Mouse (Mus musculus) monocyte, adult 2 months (primary cell): ENCODE data around the gene Klhdc9.
A peak's percentile ranks its signal among the peaks of the same experiment; 100 is the strongest.

Experiments
- DNase-seq, 2 experiments: peaks; one replicate each; pipeline ENCODE4 v3.0.0; 2022; ENCODE audit warnings: low spot score in 2 of 2, low read depth in 1 of 2

Gene Klhdc9

DNA sequence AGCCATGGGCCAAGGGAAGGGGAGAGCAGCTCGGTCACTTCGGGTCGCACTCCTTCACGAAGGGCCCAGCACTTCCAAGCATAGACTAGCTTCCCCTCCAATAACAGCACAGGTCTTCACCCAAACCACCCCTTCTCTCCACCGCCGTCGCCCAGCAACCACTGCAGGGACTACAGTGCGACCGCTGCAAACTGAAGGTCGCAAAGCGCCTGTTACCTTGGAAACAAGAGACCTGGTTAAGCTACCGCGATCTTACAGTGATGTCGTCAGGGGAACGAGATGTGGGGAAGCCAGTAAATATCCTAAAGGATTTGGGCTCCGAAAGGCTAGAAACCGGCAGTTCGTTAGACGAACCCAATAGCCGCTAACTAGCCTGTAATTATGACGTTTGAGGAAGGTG lies at the start of gene Klhdc9:
Klhdc9 (minus strand) TSS at position 143 of the 400 bp plus-strand sequence.
- peak; percentile 65 to 68 for DNase-seq

DNA sequence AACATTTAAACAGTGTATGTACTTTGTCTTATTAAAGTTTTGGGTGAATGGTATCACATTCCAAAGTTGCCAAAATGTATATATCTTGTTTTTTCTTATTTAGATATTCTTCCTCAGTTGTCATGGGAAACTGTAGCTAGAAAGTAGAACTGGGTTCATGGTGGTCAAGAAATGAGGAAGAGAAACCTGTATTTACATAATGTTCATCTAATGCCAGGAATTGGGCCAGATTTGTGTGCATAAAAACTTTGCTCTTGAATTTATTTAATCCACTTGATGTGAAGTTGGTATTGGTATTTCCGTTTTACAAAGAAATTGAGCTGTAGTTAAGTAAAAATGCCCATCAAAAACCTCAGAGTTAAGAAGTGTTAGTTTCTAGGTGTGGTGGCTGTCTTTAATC lies 49.6 kb upstream of the Klhdc9 start:
- no peak for DNase-seq

DNA sequence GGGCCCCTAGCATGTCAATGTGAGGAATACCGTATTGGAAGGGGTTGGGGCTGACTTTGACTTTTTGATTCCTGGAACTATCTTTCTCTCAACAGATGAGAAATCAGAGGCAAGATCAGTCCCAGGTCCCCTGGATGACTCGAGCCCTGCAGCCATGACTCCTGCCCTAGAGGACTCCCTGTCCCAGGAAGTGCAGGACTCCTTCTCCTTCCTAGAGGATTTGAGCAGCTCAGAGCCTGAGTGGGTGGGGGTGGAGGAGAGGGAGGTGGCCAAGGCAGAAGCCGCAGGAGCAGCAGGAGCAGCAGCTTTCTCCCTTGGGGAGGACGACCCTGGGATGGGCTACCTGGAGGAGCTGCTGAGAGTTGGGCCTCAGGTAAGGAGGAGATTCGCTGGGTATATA lies 46.7 kb upstream of the Klhdc9 start:
- no peak for DNase-seq

DNA sequence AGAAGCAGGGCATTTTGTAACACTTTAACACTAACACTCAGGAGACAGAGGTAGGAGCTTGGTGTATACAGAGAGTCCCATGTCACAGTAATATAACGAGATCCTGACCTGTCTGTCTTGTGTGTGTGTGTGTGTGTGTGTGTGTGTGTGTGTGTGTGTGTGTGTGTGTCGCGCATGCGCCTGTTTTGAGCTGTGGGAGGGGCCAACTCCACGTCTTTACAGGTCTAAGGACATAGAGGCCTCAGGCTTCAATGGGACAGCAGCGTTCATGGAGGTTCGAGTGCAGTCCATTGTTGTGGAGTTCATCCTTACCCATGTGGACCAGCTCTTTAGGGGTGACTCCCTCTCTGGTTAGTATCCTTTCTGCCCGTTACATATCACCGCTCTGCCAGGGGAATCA lies 42.4 kb upstream of the Klhdc9 start:
- DNase-seq: no peak

DNA sequence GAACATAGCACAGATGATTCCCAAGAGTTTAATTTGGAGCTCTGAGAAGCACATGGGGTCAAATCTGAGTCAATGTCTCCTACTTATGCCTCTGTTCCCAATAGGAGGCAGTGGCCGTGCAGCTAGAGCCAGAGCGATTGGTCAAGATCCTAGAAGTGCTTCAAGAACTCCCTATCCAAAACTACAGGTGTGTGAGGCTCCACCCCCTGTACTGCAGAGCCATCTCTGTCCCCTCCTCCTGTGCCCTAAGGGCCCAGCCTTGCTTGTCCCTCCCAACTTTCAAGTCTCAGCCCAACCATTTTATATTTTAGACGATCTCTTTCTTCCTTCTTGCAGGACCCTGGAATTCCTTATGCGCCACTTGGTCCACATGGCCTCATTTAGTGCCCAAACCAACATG lies 41.2 kb upstream of the Klhdc9 start:
- no peak for DNase-seq

DNA sequence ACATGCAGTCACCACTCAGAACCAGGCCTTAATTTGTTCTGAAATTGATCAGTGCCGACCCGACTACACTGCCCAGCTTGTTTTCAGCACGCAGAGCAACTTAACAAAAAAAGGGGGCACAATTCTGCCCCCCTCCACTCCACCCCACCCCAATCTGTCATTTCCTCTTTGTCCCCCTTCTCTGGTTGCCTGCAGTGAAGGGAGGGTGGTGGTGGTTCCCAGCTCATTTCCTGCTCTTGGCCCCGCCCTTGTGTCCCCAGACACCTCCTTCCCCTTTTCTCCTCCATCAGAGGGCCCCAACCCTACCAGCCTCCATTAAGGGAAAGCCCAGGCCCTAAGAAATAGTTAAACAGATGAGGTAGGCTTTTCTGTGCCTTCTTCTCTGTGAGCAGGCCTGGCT lies 29.5 kb upstream of the Klhdc9 start:
- peak in 1 of 2 experiments; percentile 76 for DNase-seq

DNA sequence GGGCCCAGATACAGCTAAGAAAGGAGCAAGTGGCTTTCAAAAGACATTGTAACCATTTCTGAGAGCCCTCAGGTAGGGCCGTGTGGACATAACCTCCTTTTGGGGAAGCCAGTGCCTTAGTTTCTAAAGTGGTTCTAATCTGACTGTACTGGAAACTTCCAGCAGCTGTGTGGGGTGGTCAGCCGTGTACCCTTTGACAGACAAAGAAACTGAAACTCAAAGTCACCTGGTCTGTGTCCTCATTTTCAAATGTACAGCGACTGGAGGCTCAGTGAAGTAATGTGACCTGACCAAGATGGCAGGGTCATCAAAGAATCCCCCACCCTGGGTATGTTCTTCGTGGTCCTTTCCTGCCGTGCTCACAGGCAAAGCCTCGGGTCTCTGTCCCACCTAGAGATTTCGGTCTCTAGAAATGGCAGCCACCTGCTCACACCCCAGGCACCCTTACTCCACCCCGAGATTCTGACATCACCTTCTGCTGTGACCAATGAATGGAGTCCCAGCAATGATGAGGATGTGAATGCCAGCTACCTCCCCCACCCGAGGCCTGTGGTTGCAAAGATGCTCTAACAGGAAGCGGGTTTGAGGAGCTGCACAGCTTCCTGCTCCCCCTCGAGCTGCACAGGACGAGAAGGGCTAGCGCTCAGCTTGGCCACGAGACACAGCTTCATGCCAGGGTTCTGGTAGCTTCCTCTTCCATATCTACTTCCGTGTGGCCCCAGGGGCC lies 27.9 kb upstream of the Klhdc9 start, which contains the start of gene Arhgap30:
Arhgap30 (plus strand) TSS at position 579 of the 727 bp plus-strand sequence.
- peak; percentile 88 to 91 for DNase-seq

DNA sequence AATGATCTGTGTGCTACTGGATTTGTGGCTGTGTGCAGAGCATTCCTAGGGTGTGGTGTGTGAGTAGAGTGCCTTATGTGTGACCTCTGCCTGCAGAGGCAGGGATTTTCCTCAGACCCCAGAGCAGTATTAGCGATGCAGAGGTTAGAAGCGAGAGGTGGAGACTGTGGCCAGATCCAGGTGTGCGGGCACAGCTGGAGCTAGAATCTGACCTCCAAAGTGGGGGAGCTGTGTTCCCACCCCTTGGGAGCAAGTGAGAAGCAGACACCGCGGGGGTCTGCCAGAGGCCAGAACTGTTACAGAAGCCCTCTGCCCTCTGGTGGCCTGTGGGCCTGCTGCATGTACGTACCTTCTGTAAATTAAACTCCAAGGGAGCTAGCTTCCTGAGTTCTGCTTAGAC lies 26.5 kb upstream of the Klhdc9 start:
- no peak for DNase-seq

DNA sequence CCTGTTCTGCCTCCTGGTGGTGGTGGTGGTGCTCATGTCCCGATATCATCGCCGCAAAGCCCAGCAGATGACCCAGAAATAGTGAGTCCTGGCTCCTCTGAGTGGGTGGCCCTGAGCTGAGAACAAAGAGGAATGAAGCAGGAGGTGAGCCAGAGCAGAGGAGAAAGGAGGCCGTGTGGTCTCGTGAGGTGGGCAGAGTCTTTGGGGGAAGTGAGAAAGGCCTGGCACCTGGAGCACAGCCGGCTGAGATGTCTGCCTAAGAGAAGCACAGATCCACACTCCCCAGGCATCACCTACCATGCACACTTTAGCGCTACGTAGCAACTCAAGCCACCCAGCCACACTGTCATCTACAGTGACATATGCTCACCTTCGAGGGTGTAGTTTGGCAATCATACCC lies 24.6 kb upstream of the Klhdc9 start:
- DNase-seq: no peak

DNA sequence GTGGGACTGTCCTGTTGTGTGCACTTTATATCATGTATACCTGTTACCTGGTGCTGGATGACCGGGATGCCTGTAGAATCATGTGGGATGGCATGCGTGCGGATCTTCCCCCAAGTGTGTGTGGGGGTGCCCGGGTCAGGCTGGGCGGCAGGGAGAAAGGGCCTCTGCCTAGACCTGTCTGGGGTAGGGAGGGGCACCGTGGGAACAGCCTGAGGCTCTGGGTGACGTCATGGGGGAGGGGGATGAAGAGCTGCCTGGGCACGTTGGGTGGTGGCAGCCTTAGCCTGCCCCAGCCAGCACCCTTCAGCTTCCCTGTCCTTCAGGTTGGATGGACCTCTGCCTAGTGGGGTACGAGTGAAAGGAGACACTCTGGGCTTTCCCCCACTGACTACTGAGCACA lies 23.8 kb upstream of the Klhdc9 start:
- no peak for DNase-seq

DNA sequence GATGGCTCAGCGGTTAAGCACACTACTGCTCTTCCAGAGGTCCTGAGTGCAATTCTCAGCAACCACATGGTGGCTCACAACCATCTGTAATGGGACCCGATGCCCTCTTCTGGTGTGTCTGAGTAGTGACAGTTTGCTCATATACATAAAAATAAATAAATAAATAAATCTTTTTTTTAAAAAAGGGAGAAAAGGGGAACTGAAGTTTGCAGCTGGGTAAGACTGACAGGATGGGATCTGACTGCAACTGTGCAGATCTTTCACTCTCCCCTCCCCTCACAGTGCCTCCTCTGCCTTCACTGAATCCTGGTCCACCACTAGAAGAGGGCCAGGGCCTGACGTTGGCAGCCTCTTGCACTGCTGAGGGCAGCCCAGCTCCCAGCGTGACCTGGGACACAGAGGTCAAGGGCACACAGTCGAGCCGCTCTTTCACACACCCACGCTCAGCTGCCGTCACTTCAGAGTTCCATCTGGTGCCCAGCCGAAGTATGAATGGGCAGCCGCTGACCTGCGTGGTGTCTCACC lies 21.6 kb upstream of the Klhdc9 start:
- no peak for DNase-seq

DNA sequence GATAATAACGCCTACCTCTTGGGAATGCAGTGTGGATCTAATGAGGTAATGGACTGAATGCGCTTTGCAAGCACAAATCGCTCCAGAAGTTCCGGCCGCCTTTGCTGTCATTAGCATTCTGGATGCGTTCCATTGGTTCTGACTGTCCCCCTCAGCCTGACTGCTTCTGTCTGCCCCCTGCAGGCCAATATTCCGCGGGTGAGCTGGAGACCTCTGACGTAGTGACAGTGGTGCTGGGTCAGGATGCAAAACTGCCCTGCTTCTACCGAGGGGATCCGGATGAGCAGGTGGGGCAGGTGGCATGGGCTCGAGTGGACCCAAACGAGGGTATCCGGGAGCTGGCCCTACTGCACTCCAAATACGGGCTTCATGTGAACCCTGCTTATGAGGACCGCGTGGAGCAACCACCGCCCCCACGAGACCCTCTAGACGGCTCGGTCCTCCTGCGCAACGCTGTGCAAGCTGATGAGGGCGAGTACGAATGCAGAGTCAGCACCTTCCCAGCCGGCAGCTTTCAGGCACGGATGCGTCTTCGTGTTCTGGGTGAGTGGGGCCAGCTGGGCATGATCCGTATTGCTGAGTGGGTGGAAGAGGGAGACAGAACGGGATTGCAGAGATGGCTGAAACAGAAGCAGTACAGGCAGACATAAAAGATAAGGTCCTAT lies 19.5 kb upstream of the Klhdc9 start:
- peak in 1 of 2 experiments; percentile 70 for DNase-seq

DNA sequence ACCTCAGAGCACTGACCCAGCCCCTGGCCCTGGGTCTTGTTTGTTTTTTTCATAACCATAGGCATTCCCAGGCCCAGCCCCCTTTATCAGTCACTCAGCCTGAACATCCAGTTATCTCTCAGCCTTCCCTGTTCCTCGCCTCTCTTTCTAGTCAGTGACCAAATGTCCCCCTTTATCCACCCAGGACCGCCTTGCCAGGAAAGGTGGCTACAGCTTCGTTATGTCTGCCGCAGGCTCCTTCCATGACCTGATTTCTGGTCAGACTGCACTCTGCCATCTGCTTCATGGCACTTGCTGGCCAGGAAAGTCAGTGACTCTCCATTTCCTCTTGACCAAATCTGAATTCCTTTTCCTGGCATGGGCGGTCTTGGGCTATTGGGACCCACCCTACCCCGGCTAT lies 17.7 kb upstream of the Klhdc9 start:
- no peak for DNase-seq

DNA sequence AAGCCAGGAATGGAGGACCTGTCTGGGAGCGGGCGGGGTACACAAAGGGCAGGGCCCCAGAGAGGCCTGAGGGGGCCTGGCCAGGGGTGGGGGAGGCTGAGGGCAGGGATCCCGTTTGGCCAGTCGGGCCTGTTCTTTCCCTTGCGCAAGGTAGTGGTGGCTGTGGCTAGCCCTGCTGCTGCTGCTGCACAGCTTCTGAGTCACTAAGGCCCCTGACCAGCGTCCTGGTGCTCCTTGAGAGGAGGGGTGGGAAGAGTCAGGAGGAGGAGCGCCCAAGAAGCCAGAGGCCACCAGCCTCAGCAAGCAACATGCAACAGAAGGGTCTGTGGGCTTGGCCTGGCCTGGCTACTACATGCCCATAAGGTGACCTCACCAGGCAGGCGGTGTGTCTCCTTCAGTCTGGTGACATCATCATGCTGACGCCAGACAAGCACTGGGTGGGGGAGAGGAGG lies 15.1 kb upstream of the Klhdc9 start:
- no peak for DNase-seq

DNA sequence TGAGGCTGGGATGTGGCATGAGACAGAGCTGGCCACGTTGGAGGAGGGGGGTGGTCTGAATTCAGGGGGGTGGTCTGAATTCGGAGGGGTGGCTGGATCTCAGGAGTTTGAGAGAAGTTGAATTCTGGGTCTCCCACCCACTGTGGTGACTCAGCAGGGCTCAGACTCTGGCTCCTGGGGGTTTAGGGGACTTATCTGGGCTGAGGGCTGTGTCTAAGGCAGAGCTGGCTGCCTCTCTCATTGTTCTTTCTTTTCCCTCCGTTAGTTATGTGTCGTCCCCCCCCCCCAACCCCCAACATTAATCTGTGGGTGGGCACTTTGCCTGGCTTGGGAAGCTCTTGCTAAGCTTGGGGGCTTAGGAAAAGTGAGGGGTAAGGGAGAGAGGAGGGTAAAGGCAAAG lies 13.3 kb upstream of the Klhdc9 start:
- DNase-seq: no peak

DNA sequence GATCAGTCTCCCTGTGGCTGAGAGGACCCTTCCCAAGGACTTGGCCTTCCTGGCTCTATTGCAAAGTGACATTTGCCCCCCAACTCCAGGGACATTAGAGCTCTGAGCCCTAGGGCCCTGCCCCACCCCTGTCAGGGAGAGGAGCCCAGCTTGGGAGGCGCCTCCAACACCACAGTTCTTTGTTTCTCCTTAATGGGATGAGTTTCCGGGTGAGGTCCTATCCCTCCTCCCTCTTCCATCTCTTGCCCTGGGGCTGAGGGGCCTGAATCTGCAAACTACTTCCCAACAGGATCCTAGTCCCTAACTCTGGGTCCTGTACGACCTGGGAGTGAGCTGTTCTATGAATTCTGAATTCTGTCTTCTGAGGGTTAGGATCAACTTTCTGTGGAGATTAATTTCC lies 12.3 kb upstream of the Klhdc9 start:
- no peak for DNase-seq

DNA sequence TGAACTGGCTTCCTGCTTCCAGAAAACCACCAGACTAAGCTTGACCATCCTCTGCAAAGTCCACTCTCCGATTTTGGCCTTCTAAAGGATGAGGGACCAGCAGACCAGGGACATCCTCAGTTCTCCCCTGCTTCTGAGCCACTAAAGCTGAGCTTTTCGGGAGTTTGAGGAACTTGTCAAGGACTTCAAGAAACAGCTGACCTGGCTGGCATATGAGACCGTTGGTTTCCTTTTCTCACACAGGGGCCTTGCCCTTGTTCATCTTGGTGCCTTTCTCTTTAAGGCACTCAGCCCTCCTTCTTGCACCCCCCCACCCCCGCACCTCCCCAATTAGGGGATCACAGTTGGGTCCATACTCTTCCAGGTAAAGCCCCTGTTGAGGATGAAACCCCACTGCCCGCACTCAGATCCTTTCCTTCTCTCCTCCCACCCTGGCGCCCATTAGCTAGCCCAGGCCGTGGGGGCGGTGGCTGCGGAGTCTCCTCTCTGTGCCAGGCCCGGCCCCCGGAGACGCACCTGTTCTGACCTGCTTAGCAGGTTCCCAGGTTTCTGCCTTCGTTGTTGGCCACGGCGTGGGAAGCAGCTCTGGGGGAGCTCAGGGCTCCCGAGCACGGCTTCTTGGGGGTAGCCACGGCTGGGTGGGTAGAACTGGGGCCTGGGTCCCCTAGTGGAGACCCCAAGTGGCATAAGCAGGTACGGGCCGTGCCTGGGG lies 9.4 kb upstream of the Klhdc9 start, which contains the start of gene Nectin4:
Nectin4 (plus strand) TSS at position 255 of the 712 bp plus-strand sequence.
- DNase-seq: no peak

DNA sequence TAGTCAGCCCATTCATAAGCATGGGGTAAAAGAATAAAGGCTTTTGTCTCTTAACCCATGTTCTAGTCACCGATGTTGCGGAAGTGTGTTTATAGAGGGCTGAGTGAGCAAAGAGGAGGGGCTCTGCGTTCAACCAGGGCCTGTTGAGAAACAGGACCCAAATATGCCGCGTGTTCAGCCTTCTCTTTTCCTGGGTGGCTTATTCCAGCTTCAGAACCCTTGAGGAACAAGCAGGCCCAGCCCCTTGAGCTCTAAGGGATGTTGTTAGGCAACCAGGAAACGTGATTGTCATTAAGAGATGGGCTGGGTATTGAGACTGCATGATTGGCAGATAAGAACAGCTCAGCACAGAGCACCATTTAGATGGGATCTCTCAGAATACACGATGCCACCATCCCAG lies 5.3 kb upstream of the Klhdc9 start:
- DNase-seq: no peak

DNA sequence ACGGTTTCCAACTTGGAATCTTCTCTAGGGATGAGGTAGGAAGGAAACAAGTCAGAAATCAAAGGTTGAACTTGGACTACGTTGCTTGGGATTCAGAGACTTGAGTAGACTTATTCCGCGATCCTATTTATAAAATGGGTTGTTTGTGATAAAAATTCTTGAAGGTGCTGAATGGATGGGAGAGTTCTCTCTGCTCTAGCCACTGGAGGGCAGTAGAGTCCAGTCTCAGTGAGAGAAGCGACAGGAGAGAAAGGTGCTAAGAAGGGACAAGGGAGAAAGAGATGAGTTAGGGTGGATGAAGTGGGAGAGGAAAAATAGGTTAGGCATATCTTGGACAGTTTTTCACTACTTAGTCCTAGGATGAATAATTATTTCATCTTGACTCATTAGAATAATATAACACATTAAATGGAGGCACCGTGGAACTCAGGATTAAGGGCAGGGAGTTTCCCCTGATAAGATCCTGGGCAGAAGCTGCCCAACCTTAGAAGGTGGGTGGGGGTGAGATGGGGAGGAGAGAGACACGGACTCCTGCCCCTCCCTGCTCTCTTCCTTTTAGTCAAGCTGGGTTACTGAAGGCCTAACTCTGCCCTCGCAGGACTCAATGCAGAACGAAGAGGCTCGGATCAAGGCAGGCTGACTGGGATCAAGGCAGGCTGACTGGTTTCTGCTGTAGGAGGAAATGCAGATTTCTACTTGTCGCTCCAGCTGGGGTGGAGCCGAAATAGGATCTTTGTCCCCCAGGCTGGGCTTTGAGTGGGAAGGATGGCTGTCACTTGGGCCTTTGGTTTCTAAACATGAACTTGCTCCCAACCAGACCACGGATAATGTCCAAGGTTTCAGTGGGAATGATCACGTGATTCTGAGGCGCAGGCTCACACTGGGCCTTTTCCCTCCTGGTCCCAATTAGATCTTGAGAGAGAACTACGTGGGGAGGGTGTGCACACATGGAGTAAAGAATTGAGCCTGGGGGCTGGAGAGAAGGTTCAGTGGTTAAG lies 807 bp upstream of the Klhdc9 start:
- peak in 1 of 2 experiments; percentile 30 for DNase-seq

DNA sequence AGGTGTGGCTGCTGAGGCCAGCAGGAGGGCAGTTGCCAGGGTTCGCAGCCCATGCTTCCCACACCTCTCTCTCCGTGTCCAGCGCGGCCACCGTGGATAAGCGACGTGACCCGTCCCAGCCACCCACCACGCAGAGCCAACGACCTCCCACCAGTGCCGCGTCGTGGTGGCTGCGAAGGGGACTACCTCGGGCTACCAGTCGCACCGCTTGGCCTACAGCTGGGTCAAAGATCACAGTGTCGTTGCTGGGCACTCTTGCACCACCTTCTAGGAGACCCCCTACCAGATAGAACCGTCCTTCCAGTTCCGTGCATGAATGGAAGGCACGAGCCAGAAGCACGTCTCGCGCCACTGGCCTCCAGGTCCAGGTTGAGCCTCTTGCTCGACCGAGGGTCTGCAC lies 345 bp downstream of the Klhdc9 start:
- no peak for DNase-seq
